In genomic region chr2:53192386-53192785, GRCm38 (mm10) we compare ENCODE assay signal across 8 mouse cellular contexts. TPM values are rescaled to one million over a fixed set of nuclear protein-coding genes. Genes with fewer than 3 reads are reported as not detected.
DNase-seq lines count a peak whose midpoint lies in the region; ATAC-seq and TF ChIP-seq lines count a peak whose summit lies in the region.

No protein-coding gene starts in this region.

- peak overlapping the region; percentile 70 for H3K4me2 ChIP-seq in lung, embryonic 14.5 days
- peak overlapping the region; percentile 59 for H3K4me2 ChIP-seq in hindbrain, embryonic 11.5 days (replicated peaks; ENCODE audit: low read depth, low read length)
- H3K4me2 ChIP-seq in midbrain, embryonic 15.5 days, result peak overlapping the region; percentile 73

- WGBS in lung, embryonic 14.5 days, result under 1% methylated on average over 20 of the region's 20 CpGs
- under 1% methylated on average over 20 of the region's 20 CpGs for WGBS in hindbrain, embryonic 11.5 days
- WGBS in midbrain, embryonic 15.5 days, result under 1% methylated on average over 20 of the region's 20 CpGs

- H3K9me3 ChIP-seq in lung, embryonic 14.5 days (ENCODE audit: low read depth, low read length), result no peaks in the 10 kb centered on the region
- H3K9me3 ChIP-seq in hindbrain, embryonic 11.5 days (ENCODE audit: control insufficient read depth, low read length), result no peaks in the 10 kb centered on the region
- no peaks in the 10 kb centered on the region for H3K9me3 ChIP-seq in midbrain, embryonic 15.5 days

- peak overlapping the region; percentile 96 for H3K27ac ChIP-seq in lung, embryonic 14.5 days (ENCODE audit: low read depth)
- peak overlapping the region; percentile 95 for H3K27ac ChIP-seq in hindbrain, embryonic 11.5 days (ENCODE audit: low read depth, low read length)
- H3K27ac ChIP-seq in midbrain, embryonic 15.5 days, result peak overlapping the region; percentile 99

- peak; percentile 1; the same call in 1 of the 2 replicates for ATAC-seq in lung, embryonic 14.5 days (ENCODE audit: insufficient read depth)
- peak; percentile 12 for ATAC-seq in hindbrain, embryonic 11.5 days (ENCODE audit: low FRiP score)
- no peak for ATAC-seq in midbrain, embryonic 15.5 days (replicated peaks)

- H3K4me3 ChIP-seq in lung, embryonic 14.5 days (ENCODE audit: low read depth, low read length), result peak overlapping the region; percentile 71
- peak overlapping the region; percentile 53 for H3K4me3 ChIP-seq in hindbrain, embryonic 11.5 days (ENCODE audit: low read depth, low read length)
- H3K4me3 ChIP-seq in midbrain, embryonic 15.5 days, result peak overlapping the region; percentile 82

- intact Hi-C loops in gastrocnemius, postnatal 36 days (cut with DNase I), result no loop called here

- H3K4me1 ChIP-seq in lung, embryonic 14.5 days (ENCODE audit: insufficient read depth), result 0 out of 2 replicates have a peak, but pooled peaks cover 7% of the 10 kb centered on the region
- no peaks in the 10 kb centered on the region for H3K4me1 ChIP-seq in hindbrain, embryonic 11.5 days (replicated peaks; ENCODE audit: control insufficient read depth, insufficient read depth, low read length)
- peaks cover 26% of the 10 kb centered on the region for H3K4me1 ChIP-seq in midbrain, embryonic 15.5 days

- peak overlapping the region; percentile 91 for H3K9ac ChIP-seq in lung, embryonic 14.5 days
- peak overlapping the region; percentile 76 for H3K9ac ChIP-seq in hindbrain, embryonic 11.5 days (ENCODE audit: low read depth, low read length)
- peak overlapping the region; percentile 66 for H3K9ac ChIP-seq in midbrain, embryonic 15.5 days

- DNase-seq in lung, embryonic 14.5 days, result peak; percentile 48
- DNase-seq in lung, postnatal 25 days (ENCODE audit: low spot score), result no peak
- peak; percentile 10 for DNase-seq in brain, embryonic 18.5 days (ENCODE audit: low read depth, low spot score)
- DNase-seq in hindbrain, embryonic 11.5 days (ENCODE audit: low spot score), result peak; percentile 59
- no peak for DNase-seq in gastrocnemius, postnatal 36 days
- no peak for DNase-seq in urinary bladder, postnatal 36 days (ENCODE audit: low spot score in 2 of 2)
- no peak for DNase-seq in kidney, postnatal 36 days

- TF ChIP-seq CTCF in lung, embryonic 14.5 days (IDR thresholded peaks at IDR 0.05; ENCODE audit: low read depth), result no peak

- peaks cover 45% of the 10 kb centered on the region for H3K36me3 ChIP-seq in lung, embryonic 14.5 days (ENCODE audit: insufficient read depth)
- H3K36me3 ChIP-seq in hindbrain, embryonic 11.5 days (ENCODE audit: control insufficient read depth, insufficient read depth, low read length), result 0 out of 2 replicates have a peak, but pooled peaks cover 3% of the 10 kb centered on the region
- peaks cover 2% of the 10 kb centered on the region; the same call in 1 of the 2 replicates for H3K36me3 ChIP-seq in midbrain, embryonic 15.5 days (replicated peaks)

- H3K27me3 ChIP-seq in lung, embryonic 14.5 days (ENCODE audit: insufficient read depth, low read length), result no peaks in the 10 kb centered on the region
- H3K27me3 ChIP-seq in hindbrain, embryonic 11.5 days (ENCODE audit: control insufficient read depth, insufficient read depth, low read length), result no peaks in the 10 kb centered on the region
- H3K27me3 ChIP-seq in midbrain, embryonic 15.5 days (replicated peaks), result no peaks in the 10 kb centered on the region

RNA-seq across cellular contexts. Expression of gene Arl6ip6, which starts 0.9 kb away (rescaled TPM):
- 53.0 and 55.4 TPM in 2 replicates for polyA plus RNA-seq in lung, embryonic 14.5 days (2014; fragmentation: Nextera tagmentation; extraction: Ambion mirVana)
- polyA plus RNA-seq in hindbrain, embryonic 11.5 days (2014; fragmentation: Nextera tagmentation; extraction: Ambion mirVana), result 67.6 and 69.0 TPM in 2 replicates
- polyA plus RNA-seq in midbrain, embryonic 15.5 days (2015; fragmentation: Nextera tagmentation; extraction: Ambion mirVana), result 30.4 and 30.6 TPM in 2 replicates
- 1 to 10 TPM; 5.4 to 9.6 TPM for total RNA-seq in gastrocnemius, postnatal 36 days (2021)

RNA-seq across cellular contexts. Expression of gene Prpf40a, which starts 1.3 kb away (rescaled TPM):
- 178 and 186 TPM in 2 replicates for polyA plus RNA-seq in lung, embryonic 14.5 days (2014; fragmentation: Nextera tagmentation; extraction: Ambion mirVana)
- 185 and 229 TPM in 2 replicates for polyA plus RNA-seq in hindbrain, embryonic 11.5 days (2014; fragmentation: Nextera tagmentation; extraction: Ambion mirVana)
- 95.7 and 101 TPM in 2 replicates for polyA plus RNA-seq in midbrain, embryonic 15.5 days (2015; fragmentation: Nextera tagmentation; extraction: Ambion mirVana)
- total RNA-seq in gastrocnemius, postnatal 36 days (2021), result 10 to 100 TPM; 26.1 to 29.0 TPM

Comparison
In these comparisons a context has a peak if more than half of its experiments do, and no peak if none do; other contexts are left out.
1. DNase-seq: peak in lung, embryonic 14.5 days (single experiment), brain, embryonic 18.5 days (single experiment) and hindbrain, embryonic 11.5 days (single experiment); none in lung, postnatal 25 days (single experiment), gastrocnemius, postnatal 36 days (0 of 2), urinary bladder, postnatal 36 days (0 of 2) and kidney, postnatal 36 days (0 of 2).
2. Peak in every context shown above with its lines, with median percentiles within 50 percentile points of each other: H3K27ac ChIP-seq, H3K4me2 ChIP-seq, H3K4me3 ChIP-seq and H3K9ac ChIP-seq.